Mouse (Mus musculus): ENCODE results near the gene Adrb1. TPM values are rescaled to one million over a fixed set of nuclear protein-coding genes. Genes with fewer than 3 reads are reported as not detected.

Gene Adrb1
- total RNA-seq (2014; fragmentation: Nextera tagmentation) (not detected in 2 replicates), total RNA-seq (2017) (not detected in 2 replicates)

- peak; percentile 41 for ATAC-seq (replicated peaks; ENCODE audit: poor library complexity, severe bottlenecking)
Measured at GRCm38 (mm10) chr19:56721387-56722211, at the start of gene Adrb1. Adrb1 (plus strand) TSS chr19:56722199.

DNA sequence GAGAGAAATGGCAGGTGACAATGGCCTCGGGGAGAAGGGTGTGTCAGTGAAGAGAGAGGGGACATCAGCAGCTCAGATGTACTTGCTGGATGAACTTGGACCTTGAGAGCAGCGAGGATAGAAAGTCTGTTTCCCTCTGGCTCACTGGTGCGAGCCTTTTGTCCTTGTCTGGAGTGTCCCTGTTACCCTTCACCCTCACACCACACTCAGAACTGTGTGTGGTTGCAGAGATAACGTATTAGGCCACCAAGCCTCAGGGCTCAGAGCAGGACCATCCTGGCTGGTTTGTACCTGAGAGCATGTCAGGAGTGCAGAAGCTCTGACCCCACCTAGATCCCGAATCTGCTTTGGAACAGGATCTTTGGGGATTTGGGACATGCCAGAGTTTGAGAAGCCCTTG lies 46.3 kb upstream of the Adrb1 start:
- no peak for ATAC-seq (replicated peaks; ENCODE audit: poor library complexity, severe bottlenecking)

- ATAC-seq (replicated peaks; ENCODE audit: poor library complexity, severe bottlenecking) = no peak
Measured at GRCm38 (mm10) chr19:56676506-56676905, 45.5 kb upstream of the Adrb1 start.

DNA sequence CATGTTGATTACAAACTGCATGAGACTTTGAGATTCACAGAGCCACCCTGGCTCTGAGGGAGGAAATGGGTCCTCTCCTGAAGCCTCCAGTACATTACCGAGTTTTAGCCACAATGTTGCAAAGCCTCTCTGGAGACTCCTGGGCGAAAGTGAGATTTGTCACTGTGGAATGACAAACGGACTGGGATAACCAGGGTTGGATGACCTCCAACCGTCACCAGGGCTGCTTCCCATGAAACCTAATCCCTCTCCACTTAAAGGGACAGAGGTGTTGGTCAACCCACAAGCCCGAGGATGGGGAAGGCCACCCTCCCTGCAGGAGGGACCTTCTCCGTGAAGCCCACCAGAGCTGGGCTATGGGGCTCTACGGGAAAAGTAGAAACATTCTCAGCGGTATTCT lies 44.4 kb upstream of the Adrb1 start:
- no peak for ATAC-seq (replicated peaks; ENCODE audit: poor library complexity, severe bottlenecking)

- ATAC-seq (replicated peaks; ENCODE audit: poor library complexity, severe bottlenecking) = no peak
Measured at GRCm38 (mm10) chr19:56678516-56678915, 43.5 kb upstream of the Adrb1 start.

- ATAC-seq (replicated peaks; ENCODE audit: poor library complexity, severe bottlenecking) = no peak
Measured at GRCm38 (mm10) chr19:56679213-56679965, 42.6 kb upstream of the Adrb1 start.

DNA sequence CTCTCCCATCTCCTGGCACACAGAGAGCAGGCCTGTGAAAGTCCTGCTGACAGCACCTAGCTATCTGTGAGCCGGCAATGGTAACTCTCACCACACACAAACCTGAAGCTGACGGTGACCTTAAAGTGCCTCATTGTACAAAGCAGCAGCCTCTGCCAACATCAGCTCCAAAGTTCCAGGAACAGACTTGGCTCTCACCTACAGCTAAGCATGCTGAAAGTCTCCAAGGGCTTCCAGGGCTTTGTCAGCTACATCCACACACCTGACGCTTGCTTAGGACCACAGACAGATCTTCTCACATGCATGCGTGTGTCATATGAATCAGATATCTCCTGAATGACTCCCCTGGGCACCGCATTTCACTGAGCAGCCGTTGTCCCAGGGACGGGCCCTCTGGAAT lies 42.0 kb upstream of the Adrb1 start:
- no peak for ATAC-seq (replicated peaks; ENCODE audit: poor library complexity, severe bottlenecking)

DNA sequence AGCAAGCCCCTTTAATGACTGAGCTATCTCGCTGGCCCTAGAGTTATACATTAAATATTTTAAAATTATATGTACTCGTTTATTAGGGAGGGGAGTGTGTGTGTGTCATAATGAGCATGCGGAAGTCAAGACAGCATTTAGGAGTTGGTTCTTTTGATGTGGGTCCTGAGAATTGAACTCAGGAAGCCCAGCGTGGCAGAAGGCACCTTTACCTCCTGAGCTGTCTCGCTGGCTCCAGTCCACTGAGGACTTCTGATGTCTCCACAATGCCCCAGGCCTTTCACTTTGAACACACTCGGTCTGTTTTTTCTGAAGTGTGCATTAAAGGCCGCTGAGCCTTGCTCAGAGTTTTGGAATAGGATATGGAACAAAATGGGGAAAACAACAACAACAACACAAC lies 39.7 kb upstream of the Adrb1 start:
- no peak for ATAC-seq (replicated peaks; ENCODE audit: poor library complexity, severe bottlenecking)

DNA sequence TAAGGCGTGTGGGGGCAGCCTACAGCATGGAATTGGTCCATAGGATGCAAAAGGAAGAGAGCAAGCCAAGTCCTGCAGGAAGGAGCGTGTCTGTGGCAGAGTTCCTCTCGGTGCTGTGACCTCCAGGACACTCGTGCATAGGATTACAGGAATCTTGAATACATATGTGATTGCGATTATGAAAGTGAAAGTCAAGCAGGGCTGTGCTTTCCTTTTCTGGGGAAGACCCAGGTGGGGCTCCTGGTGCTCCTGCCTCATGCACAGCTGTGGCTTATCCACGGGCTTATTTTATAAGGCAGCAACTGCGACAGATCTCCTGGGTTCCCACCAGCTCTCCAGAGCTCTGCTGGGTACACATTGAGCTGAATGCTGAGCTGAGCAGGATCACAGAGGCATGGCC lies 39.2 kb upstream of the Adrb1 start:
- no peak for ATAC-seq (replicated peaks; ENCODE audit: poor library complexity, severe bottlenecking)

DNA sequence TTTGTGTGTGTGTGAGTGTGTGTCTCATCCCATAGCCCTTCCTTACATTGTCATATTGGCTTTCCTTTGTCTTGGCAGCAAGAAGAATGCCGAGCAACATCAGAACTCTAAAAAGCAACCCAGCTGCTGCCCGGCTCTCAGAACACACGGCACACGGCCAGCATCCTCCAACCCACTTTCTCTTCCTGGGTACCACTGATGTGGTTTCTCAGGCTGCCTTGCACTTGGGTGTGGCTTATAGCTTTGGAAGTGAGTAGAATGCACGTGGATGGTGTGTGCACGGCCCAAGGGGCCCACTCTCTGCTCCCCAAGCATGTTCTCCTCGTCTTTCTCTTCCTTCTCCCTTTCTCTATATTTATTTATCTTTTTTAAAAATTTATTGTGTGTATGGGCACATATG lies 36.5 kb upstream of the Adrb1 start:
- ATAC-seq (replicated peaks; ENCODE audit: poor library complexity, severe bottlenecking) = no peak

- no peak for ATAC-seq (replicated peaks; ENCODE audit: poor library complexity, severe bottlenecking)
Measured at GRCm38 (mm10) chr19:56686218-56686617, 35.8 kb upstream of the Adrb1 start.

GRCm38 (mm10) chr19:56687026-56687635 lies 34.9 kb upstream of the Adrb1 start:
- ATAC-seq (replicated peaks; ENCODE audit: poor library complexity, severe bottlenecking) = no peak

DNA sequence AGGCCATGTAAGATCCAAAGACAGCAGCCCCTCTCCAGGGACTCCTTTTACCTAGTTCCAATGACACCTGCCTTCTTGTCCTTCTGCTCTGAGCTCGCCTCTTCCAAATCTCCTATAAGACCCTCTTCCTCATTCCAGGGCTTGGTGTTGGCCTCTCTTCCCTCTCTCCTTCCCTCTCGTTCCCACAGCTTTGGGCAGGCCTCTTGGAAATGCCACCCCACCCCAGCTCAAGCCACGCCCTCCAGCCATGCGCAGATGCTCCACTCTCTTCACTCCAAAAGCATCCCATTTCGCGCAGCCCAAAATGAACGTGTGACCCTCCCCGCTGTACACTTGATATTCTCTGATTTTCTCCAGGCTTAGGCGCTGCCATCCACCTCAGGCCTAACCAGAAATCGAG lies 34.3 kb upstream of the Adrb1 start:
- no peak for ATAC-seq (replicated peaks; ENCODE audit: poor library complexity, severe bottlenecking)

DNA sequence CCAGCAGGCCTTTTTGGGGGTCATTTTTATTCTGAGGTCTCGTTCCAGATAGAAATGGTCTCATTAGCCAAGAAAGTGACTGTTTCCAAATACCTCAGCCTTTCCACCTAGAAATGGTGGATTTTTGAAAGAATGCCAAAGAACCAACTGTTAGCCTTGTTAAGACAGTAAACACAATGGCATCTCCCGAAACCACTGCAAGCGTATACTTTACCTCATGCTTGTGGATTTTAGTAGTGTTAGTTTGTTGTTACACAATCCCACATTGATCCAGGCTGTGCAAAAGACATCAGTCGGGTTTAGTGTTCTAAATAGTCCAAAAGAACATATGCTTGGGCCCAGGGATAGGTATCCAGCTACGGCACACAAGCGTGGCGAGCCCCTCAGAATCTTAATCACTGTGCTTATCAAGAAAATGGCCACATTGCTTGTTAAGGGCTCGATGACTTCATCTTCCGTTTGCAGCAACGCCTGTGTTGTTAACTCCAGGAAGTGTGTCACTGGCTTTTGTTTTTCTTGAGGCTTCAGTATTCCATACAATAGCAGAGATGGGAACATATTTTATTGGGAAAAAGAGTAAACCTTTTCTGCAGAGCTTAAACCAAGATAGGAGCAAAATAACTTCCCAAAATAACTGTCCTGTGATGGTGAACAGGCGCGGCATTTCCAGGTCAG lies 33.2 kb upstream of the Adrb1 start:
- no peak for ATAC-seq (replicated peaks; ENCODE audit: poor library complexity, severe bottlenecking)

- no peak for ATAC-seq (replicated peaks; ENCODE audit: poor library complexity, severe bottlenecking)
Measured at GRCm38 (mm10) chr19:56689493-56689892, 32.5 kb upstream of the Adrb1 start.

- no peak for ATAC-seq (replicated peaks; ENCODE audit: poor library complexity, severe bottlenecking)
Measured at GRCm38 (mm10) chr19:56691103-56691502, 30.9 kb upstream of the Adrb1 start.

GRCm38 (mm10) chr19:56692451-56692850 lies 29.5 kb upstream of the Adrb1 start:
- no peak for ATAC-seq (replicated peaks; ENCODE audit: poor library complexity, severe bottlenecking)

DNA sequence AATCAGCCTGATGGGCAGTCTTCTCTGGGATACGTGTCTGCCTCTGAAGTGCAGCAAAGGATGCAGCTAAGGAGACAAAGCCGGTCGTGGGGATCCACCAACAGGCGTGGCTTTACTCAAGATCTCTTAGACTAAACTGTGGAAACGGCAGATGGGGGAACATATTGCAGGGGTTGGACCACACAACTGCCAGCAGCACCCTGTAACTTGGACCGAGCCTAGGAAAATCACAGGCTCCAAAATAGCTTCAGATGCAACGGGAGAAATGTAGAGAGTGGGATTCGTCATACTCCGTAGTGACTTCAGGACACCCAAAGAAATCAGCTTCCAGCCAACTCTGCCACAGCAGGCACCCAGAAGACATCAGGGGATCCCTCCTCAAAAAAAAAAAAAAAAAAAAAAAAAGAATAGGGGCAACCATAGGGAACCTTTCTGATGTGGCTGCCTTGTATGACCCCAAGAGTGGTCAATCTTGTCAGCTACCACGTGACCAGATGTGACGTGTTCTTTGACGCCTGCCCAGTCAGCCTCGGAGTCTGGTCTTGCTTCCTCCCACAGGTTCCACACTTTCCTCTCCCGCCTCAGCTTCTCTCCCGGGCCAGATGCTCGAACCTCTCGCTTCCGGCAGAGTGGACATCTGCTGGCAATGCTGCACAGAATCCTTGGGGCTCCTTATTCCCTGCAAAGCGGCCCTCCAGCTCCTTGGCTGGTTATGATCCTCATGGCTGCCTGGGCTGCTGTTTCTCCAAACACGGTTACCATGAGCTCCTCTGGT lies 24.4 kb upstream of the Adrb1 start:
- ATAC-seq (replicated peaks; ENCODE audit: poor library complexity, severe bottlenecking) = no peak

DNA sequence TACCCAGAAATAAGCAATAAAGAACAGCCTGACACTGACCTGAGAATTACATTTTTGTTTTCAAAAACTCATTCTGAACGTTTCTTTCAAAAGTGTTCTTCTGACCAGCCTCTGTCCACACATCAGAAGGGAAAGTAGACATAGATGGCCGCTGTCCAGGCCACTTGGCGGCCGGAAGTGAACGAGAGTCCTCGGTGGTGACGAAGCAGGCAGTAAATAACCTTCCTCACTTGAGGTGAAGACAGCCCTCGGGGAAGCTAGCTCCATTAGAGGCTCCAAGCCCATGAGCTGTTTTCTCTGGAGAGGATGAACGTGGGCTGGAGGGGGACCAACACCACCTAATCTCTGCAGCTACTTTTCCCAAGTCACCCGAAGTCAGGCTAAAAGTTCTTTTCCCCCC lies 21.2 kb upstream of the Adrb1 start:
- ATAC-seq (replicated peaks; ENCODE audit: poor library complexity, severe bottlenecking) = no peak
